Mouse (Mus musculus) neural tube, embryonic 13.5 days (tissue): ENCODE data around the gene Sspn. TPM values are rescaled to one million over a fixed set of nuclear protein-coding genes. Genes with fewer than 3 reads are reported as not detected.

Source experiments
- ATAC-seq: fragments of 200-750 bp; cut with Nextera tagmentation; 2 replicates; pipeline ENCODE4 v1.8.0; 2017; ENCODE audit warnings: low read depth, mild to moderate bottlenecking, moderate TSS enrichment, moderate library complexity
- H3K27ac ChIP-seq: fragments of 300-500 bp; sonication (generic); replicated peaks from 2 replicates; pipeline ENCODE4 v1.5.1; 2015; ENCODE audit warnings: moderate library complexity, mild to moderate bottlenecking, inconsistent platforms
- H3K27me3 ChIP-seq: fragments of 300-500 bp; sonication (generic); 2 replicates; pipeline ENCODE4 v1.6.1; 2015; ENCODE audit warnings: mild to moderate bottlenecking, inconsistent platforms
- H3K36me3 ChIP-seq: fragments of 300-500 bp; sonication (generic); 2 replicates; pipeline ENCODE4 v1.6.1; 2015; ENCODE audit warnings: mild to moderate bottlenecking, inconsistent platforms
- H3K4me1 ChIP-seq: fragments of 300-500 bp; sonication (generic); replicated peaks from 2 replicates; pipeline ENCODE4 v1.6.1; 2015; ENCODE audit warnings: inconsistent platforms
- H3K4me2 ChIP-seq: fragments of 300-500 bp; sonication (generic); 2 replicates; pipeline ENCODE4 v1.6.1; 2015; ENCODE audit warnings: inconsistent platforms, mild to moderate bottlenecking, moderate library complexity
- H3K4me3 ChIP-seq: fragments of 300-500 bp; sonication (generic); 2 replicates; pipeline ENCODE4 v1.5.1; 2015; ENCODE audit warnings: mild to moderate bottlenecking, inconsistent platforms
- H3K9ac ChIP-seq: fragments of 300-500 bp; sonication (generic); 2 replicates; pipeline ENCODE4 v1.6.1; 2015; ENCODE audit warnings: moderate library complexity, mild to moderate bottlenecking, inconsistent platforms
- H3K9me3 ChIP-seq: fragments of 300-500 bp; sonication (generic); 2 replicates; pipeline ENCODE4 v1.6.1; 2016; ENCODE audit warnings: inconsistent platforms
- WGBS: fragments of 180-500 bp; shearing (Covaris S2); methylation state at CpG from one replicate; pipeline ENCODE4 v1.1.7; 2015; 5-methylcytosine and 5-hydroxymethylcytosine counted together
- polyA plus RNA-seq: library from polyadenylated mRNA; unstranded; fragments of >200 nt; fragmentation: Nextera tagmentation; extraction: Ambion mirVana; gene quantifications from 2 replicates; pipeline ENCODE4 v1.2.1, GENCODE M21; 2015

Gene Sspn
- polyA plus RNA-seq: 3.7 and 4.1 TPM in 2 replicates

- Histone ChIP-seq H3K9me3 (no peaks in the 10 kb centered on the region), H3K4me2 (no peak within 1 kb of the TSS), H3K9ac (no peak within 1 kb of the TSS), H3K4me1 (peaks cover 17% of the 10 kb centered on the region), H3K4me3 (no peak within 1 kb of the TSS), H3K27me3 (no peaks in the 10 kb centered on the region), H3K27ac (no peak within 1 kb of the TSS), H3K36me3 (no peaks in the 10 kb centered on the region)
- WGBS: 67% methylated on average over 3 of the region's 3 CpGs
- ATAC-seq: no peak
These were observed at the start of gene Sspn for GRCm38 (mm10) chr6:145931341-145931740. Gene Sspn, plus strand, starts transcription at chr6:145931641.

GRCm38 (mm10) chr6:145883010-145883409 lies 48.4 kb upstream of the Sspn start:
- Histone ChIP-seq H3K4me1 (no peaks in the 10 kb centered on the region), H3K27me3 (no peaks in the 10 kb centered on the region), H3K9ac (no peak overlapping the region), H3K36me3 (no peaks in the 10 kb centered on the region), H3K9me3 (no peaks in the 10 kb centered on the region), H3K27ac (no peak overlapping the region), H3K4me3 (no peak overlapping the region), H3K4me2 (no peak overlapping the region)
- 84% methylated on average over 1 of the region's 1 CpGs for WGBS
- ATAC-seq: no peak

- ATAC-seq: no peak
- no peaks in the 10 kb centered on the region for H3K9me3 ChIP-seq
- H3K36me3 ChIP-seq: no peaks in the 10 kb centered on the region
- 89% methylated on average over 4 of the region's 4 CpGs for WGBS
- no peak overlapping the region for H3K9ac ChIP-seq
- no peak overlapping the region for H3K4me2 ChIP-seq
- H3K27ac ChIP-seq: no peak overlapping the region
- no peaks in the 10 kb centered on the region for H3K27me3 ChIP-seq
- H3K4me3 ChIP-seq: no peak overlapping the region
- no peaks in the 10 kb centered on the region for H3K4me1 ChIP-seq
These were observed 47.8 kb upstream of the Sspn start for GRCm38 (mm10) chr6:145883668-145884067.

- H3K27ac ChIP-seq: no peak overlapping the region
- no peaks in the 10 kb centered on the region for H3K4me1 ChIP-seq
- no peak for ATAC-seq
- H3K4me3 ChIP-seq: no peak overlapping the region
- no peaks in the 10 kb centered on the region for H3K27me3 ChIP-seq
- H3K9ac ChIP-seq: no peak overlapping the region
- H3K9me3 ChIP-seq: no peaks in the 10 kb centered on the region
- no peaks in the 10 kb centered on the region for H3K36me3 ChIP-seq
- H3K4me2 ChIP-seq: no peak overlapping the region
- 87% methylated on average over 4 of the region's 4 CpGs for WGBS
These were observed 46.4 kb upstream of the Sspn start for GRCm38 (mm10) chr6:145885069-145885468.

- no peaks in the 10 kb centered on the region for H3K27me3 ChIP-seq
- 79% methylated on average over 8 of the region's 8 CpGs for WGBS
- ATAC-seq: no peak
- no peaks in the 10 kb centered on the region for H3K36me3 ChIP-seq
- H3K4me1 ChIP-seq: no peaks in the 10 kb centered on the region
- H3K4me2 ChIP-seq: no peak overlapping the region
- no peak overlapping the region for H3K27ac ChIP-seq
- no peak overlapping the region for H3K9ac ChIP-seq
- H3K4me3 ChIP-seq: no peak overlapping the region
- no peaks in the 10 kb centered on the region for H3K9me3 ChIP-seq
These were observed 45.2 kb upstream of the Sspn start for GRCm38 (mm10) chr6:145886277-145886676.

- H3K27ac ChIP-seq: no peak overlapping the region
- H3K4me1 ChIP-seq: no peaks in the 10 kb centered on the region; the same call in 1 of the 2 replicates
- H3K9me3 ChIP-seq: no peaks in the 10 kb centered on the region
- ATAC-seq: no peak
- H3K27me3 ChIP-seq: no peaks in the 10 kb centered on the region
- H3K9ac ChIP-seq: no peak overlapping the region
- H3K4me2 ChIP-seq: no peak overlapping the region
- 86% methylated on average over 6 of the region's 6 CpGs for WGBS
- H3K36me3 ChIP-seq: no peaks in the 10 kb centered on the region
- H3K4me3 ChIP-seq: no peak overlapping the region
These were observed 43.7 kb upstream of the Sspn start for GRCm38 (mm10) chr6:145887719-145888118.

GRCm38 (mm10) chr6:145891951-145892350 lies 39.5 kb upstream of the Sspn start:
- 87% methylated on average over 11 of the region's 11 CpGs for WGBS
- Histone ChIP-seq H3K27me3 (no peaks in the 10 kb centered on the region), H3K4me1 (no peaks in the 10 kb centered on the region; the same call in 1 of the 2 replicates), H3K9me3 (no peaks in the 10 kb centered on the region), H3K4me3 (no peak overlapping the region), H3K36me3 (no peaks in the 10 kb centered on the region), H3K27ac (no peak overlapping the region), H3K4me2 (no peak overlapping the region), H3K9ac (no peak overlapping the region)
- no peak for ATAC-seq

GRCm38 (mm10) chr6:145892381-145893265 lies 38.8 kb upstream of the Sspn start:
- Histone ChIP-seq H3K4me2 (no peak overlapping the region), H3K4me3 (no peak overlapping the region), H3K27ac (no peak overlapping the region), H3K36me3 (no peaks in the 10 kb centered on the region), H3K4me1 (no peaks in the 10 kb centered on the region; the same call in 1 of the 2 replicates), H3K9me3 (no peaks in the 10 kb centered on the region), H3K9ac (no peak overlapping the region), H3K27me3 (no peaks in the 10 kb centered on the region)
- ATAC-seq: no peak
- 93% methylated on average over 20 of the region's 20 CpGs for WGBS

- Histone ChIP-seq H3K9me3 (no peaks in the 10 kb centered on the region), H3K36me3 (no peaks in the 10 kb centered on the region), H3K4me2 (no peak overlapping the region), H3K4me3 (no peak overlapping the region), H3K4me1 (no peaks in the 10 kb centered on the region; the same call in 1 of the 2 replicates), H3K9ac (no peak overlapping the region), H3K27me3 (no peaks in the 10 kb centered on the region), H3K27ac (no peak overlapping the region)
- WGBS: 84% methylated on average over 13 of the region's 13 CpGs
- ATAC-seq: no peak
These were observed 37.9 kb upstream of the Sspn start for GRCm38 (mm10) chr6:145893366-145894021.

GRCm38 (mm10) chr6:145894669-145895342 lies 36.6 kb upstream of the Sspn start:
- Histone ChIP-seq H3K4me1 (no peaks in the 10 kb centered on the region; the same call in 1 of the 2 replicates), H3K27me3 (no peaks in the 10 kb centered on the region), H3K9me3 (no peaks in the 10 kb centered on the region), H3K4me3 (no peak overlapping the region), H3K27ac (no peak overlapping the region), H3K36me3 (no peaks in the 10 kb centered on the region), H3K4me2 (no peak overlapping the region), H3K9ac (no peak overlapping the region)
- no peak for ATAC-seq
- 60% methylated on average over 8 of the region's 8 CpGs for WGBS

- no peak overlapping the region for H3K4me2 ChIP-seq
- no peaks in the 10 kb centered on the region for H3K36me3 ChIP-seq
- no peaks in the 10 kb centered on the region for H3K4me1 ChIP-seq
- H3K9me3 ChIP-seq: no peaks in the 10 kb centered on the region
- no peak overlapping the region for H3K4me3 ChIP-seq
- H3K27ac ChIP-seq: no peak overlapping the region
- H3K27me3 ChIP-seq: no peaks in the 10 kb centered on the region
- WGBS: 93% methylated on average over 5 of the region's 5 CpGs
- ATAC-seq: no peak
- no peak overlapping the region for H3K9ac ChIP-seq
These were observed 27.3 kb upstream of the Sspn start for GRCm38 (mm10) chr6:145904169-145904568.

GRCm38 (mm10) chr6:145904616-145905015 lies 26.8 kb upstream of the Sspn start:
- Histone ChIP-seq H3K9me3 (no peaks in the 10 kb centered on the region), H3K27ac (no peak overlapping the region), H3K9ac (no peak overlapping the region), H3K4me3 (no peak overlapping the region), H3K4me1 (no peaks in the 10 kb centered on the region), H3K36me3 (no peaks in the 10 kb centered on the region), H3K27me3 (no peaks in the 10 kb centered on the region), H3K4me2 (no peak overlapping the region)
- 84% methylated on average over 5 of the region's 5 CpGs for WGBS
- ATAC-seq: no peak
